Mouse (Mus musculus): ENCODE measurements around the gene 7530416G11Rik. TPM values are rescaled to one million over a fixed set of nuclear protein-coding genes. Genes with fewer than 3 reads are reported as not detected.

The 7530416G11Rik gene
- polyA plus RNA-seq, 1 experiment from 2014 or later, result not detected

DNA sequence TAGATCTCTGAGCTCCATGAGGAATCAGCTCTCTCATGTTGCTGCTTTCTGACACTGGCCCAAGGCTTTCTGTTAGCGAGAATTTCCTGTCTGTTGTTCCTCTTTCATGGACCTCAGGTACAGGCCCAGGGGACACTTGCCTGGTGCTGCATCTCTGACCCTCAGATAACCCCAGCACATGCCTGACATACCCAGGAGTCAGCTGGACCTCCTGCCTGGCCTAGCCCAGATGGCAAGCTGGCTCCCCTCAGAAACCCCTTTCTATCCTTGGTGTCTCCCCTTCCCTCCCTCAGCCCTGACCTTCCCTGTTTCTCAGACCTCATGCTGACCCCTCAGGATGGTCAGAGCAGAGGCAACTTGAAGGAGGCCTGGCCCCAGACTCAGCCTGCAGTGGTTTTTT, 3.7 kb upstream of the 7530416G11Rik start:
- Histone ChIP-seq H3K27me3 (ENCODE audit: insufficient read depth, poor library complexity, severe bottlenecking) (no peaks in the 10 kb centered on the region), H3K27ac (peak overlapping the region; percentile 87), H3K4me3 (no peak overlapping the region), H3K4me1 (replicated peaks) (peaks cover 46% of the 10 kb centered on the region), H3K9me3 (no peaks in the 10 kb centered on the region), H3K36me3 (no peaks in the 10 kb centered on the region)
- WGBS, result 56% methylated on average over 1 of the region's 1 CpGs
- DNase-seq (ENCODE audit: low spot score), result no peak

DNA sequence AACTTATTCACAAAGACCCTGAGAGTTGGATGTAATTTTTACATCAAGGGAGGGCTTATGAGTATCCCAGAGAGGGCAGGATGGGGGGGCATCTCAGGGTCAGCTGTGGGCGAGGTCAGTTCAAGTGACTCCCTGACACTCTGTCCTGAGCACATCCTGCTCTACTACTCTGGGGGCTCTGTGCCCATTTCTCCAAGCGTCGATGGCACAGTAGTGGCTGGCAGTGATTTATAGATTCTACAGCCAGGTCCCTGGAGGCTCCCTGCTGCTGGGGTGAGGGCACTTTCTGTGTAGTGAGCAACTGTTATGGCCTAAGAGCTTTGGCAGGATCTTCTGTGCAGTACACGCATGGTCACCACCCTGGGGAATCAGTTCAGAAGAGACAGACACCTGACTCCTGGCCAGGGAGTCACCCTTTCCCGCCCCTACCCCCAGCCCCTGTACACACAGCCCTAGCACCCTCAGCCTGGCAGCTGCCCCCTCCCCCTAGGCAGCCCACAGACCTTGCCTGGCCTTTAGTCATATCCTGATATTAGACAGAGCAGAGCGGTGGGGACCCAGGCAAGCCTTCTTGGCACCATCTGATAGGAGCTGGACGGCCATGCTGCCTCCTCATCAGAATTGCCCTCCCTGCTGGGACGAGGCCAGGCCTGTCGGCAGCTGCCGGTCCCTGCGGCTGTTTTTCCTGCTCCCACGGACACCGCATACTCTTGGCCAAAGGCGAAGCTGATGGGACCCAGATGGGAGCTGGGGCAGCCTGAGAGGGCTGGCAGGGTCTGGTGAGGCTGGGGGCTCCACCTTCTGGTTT, 2.3 kb upstream of the 7530416G11Rik start:
- Histone ChIP-seq H3K4me3 (no peak overlapping the region), H3K36me3 (no peaks in the 10 kb centered on the region), H3K27ac (peak overlapping the region; percentile 87), H3K9me3 (no peaks in the 10 kb centered on the region), H3K4me1 (replicated peaks) (peaks cover 47% of the 10 kb centered on the region), H3K27me3 (ENCODE audit: insufficient read depth, poor library complexity, severe bottlenecking) (peaks cover 8% of the 10 kb centered on the region; the same call in 1 of the 2 replicates)
- no peak for DNase-seq (ENCODE audit: low spot score)
- 63% methylated on average over 14 of the region's 14 CpGs for WGBS

DNA sequence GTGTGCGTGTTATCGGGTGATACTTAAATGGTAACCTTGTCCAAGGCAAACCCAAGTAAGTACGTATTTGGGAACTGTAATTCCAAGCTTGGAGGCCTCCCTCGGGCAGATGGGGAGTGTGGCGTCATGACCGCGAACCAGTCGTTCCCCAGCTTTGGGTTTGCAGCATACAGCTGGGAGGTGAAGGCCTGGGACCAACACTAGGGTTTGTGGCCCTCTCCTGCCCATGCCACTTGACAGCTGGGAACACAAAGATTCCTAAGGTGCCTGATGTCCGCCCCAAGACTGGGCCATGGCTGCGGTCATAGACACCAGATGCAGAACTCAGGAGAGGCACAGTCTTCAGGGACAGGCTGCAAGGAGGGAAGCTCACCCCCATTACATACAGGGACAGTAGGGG, 2.8 kb downstream of the 7530416G11Rik start:
- Histone ChIP-seq H3K4me1 (replicated peaks) (peaks cover 47% of the 10 kb centered on the region), H3K36me3 (no peaks in the 10 kb centered on the region), H3K9me3 (no peaks in the 10 kb centered on the region), H3K27me3 (ENCODE audit: insufficient read depth, poor library complexity, severe bottlenecking) (peaks cover 44% of the 10 kb centered on the region), H3K27ac (peak overlapping the region; percentile 89), H3K4me3 (no peak overlapping the region)
- DNase-seq (ENCODE audit: low spot score), result no peak
- 87% methylated on average over 10 of the region's 10 CpGs for WGBS

DNA sequence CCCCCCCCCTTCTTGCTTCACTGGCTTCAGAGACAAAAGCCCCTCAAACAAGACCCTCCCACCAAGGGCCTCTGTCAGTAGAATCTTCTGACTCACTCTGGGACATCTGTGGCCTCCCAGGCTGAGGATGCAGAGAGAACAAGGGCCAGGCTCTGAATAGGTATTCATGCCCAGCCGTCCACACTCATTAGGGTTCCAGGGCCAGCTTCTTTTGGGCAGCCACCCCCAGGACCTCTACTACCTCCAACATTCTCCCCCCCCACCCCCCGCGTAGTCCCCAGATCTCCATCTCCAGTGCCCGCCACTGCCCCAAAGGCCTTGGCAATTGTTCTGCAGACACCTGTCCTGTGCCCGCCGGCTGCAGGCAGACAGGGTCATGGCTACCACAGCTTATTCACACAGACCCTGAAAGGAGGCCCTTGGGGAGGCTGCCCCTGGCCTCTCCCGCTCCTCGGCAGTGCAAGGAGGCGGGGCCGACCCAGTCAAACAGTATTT, 5.0 kb downstream of the 7530416G11Rik start:
- DNase-seq (ENCODE audit: low spot score), result peak; percentile 82
- Histone ChIP-seq H3K4me1 (replicated peaks) (peaks cover 63% of the 10 kb centered on the region), H3K27me3 (ENCODE audit: insufficient read depth, poor library complexity, severe bottlenecking) (peaks cover 66% of the 10 kb centered on the region), H3K4me3 (peak overlapping the region; percentile 20), H3K9me3 (no peaks in the 10 kb centered on the region), H3K27ac (peak overlapping the region; percentile 89), H3K36me3 (no peaks in the 10 kb centered on the region)
- 19% methylated on average over 10 of the region's 10 CpGs for WGBS

DNA sequence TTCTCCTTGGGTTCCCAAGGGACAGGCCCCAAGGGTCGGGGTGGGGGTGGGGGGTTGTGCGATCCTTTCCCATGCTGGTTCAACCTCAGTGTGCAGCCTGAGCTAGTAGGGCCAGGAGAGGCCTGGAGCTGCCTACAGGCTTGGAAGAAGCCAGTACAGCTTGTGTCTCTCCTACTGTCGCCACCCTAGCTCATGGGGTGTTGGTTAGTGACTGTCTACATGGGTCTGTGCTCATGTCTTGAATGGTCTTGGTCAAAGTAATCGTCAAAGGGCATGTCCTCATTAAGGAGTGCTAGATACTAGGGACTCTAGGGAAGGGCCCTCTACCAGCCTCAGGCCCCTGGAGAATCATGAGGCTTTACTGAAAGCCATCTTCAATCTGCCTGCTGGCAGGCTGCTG, 5.5 kb downstream of the 7530416G11Rik start:
- no peak for DNase-seq (ENCODE audit: low spot score)
- Histone ChIP-seq H3K4me3 (peak overlapping the region; percentile 20; the same call in 1 of the 2 replicates), H3K4me1 (replicated peaks) (peaks cover 63% of the 10 kb centered on the region), H3K27ac (peak overlapping the region; percentile 89), H3K36me3 (no peaks in the 10 kb centered on the region), H3K27me3 (ENCODE audit: insufficient read depth, poor library complexity, severe bottlenecking) (peaks cover 71% of the 10 kb centered on the region), H3K9me3 (no peaks in the 10 kb centered on the region)
- 79% methylated on average over 4 of the region's 4 CpGs for WGBS

DNA sequence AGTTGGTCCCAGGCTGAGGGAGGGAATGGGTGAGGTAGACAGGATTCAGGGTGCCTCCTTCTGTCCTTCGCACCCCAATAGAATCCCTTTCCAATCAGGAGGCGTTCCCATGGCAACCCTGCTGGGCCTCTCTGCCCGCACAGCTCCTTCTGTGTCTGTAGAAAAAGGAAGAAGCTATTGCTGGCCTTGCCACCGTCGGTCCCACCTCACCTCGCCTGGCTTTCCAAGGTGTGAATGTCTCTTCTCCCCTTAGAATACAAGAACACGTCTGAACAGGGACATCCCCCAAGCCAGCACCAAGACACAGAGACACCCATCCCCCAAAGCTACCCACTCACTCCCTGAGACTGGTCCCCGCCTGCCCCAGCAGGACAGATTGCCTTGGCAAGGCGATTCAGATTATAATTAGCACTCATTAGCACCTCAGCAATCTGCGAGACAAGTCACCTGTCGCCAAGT, 8.8 kb downstream of the 7530416G11Rik start:
- H3K36me3 ChIP-seq, result no peaks in the 10 kb centered on the region
- 8% methylated on average over 11 of the region's 11 CpGs for WGBS
- H3K4me1 ChIP-seq (replicated peaks), result peaks cover 66% of the 10 kb centered on the region
- no peak overlapping the region for H3K4me3 ChIP-seq
- peak overlapping the region; percentile 78 for H3K27ac ChIP-seq
- DNase-seq (ENCODE audit: low spot score), result peak; percentile 43
- H3K27me3 ChIP-seq (ENCODE audit: insufficient read depth, poor library complexity, severe bottlenecking), result peaks cover 84% of the 10 kb centered on the region
- no peaks in the 10 kb centered on the region for H3K9me3 ChIP-seq

DNA sequence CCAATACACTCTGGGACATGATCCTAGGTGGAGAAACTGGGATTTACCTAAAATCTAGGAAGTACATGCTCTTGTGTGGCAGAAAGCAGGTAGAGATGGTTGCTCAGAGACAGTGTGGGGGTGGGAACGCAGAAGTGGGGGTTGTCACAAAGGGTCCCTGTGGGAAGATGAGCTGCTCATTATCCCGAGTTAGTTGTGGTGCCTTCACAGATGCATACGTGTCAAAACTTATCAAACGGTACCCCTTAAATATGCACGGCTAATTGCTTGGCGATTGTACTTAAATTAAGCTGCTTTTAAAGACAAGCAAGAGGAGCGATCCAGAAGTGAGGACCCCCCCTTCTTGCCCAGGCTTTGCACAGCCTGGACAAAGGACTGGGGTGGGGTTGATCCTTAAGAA, 13.3 kb downstream of the 7530416G11Rik start:
- no peaks in the 10 kb centered on the region for H3K36me3 ChIP-seq
- H3K4me3 ChIP-seq, result no peak overlapping the region
- WGBS, result 79% methylated on average over 7 of the region's 7 CpGs
- H3K27me3 ChIP-seq (ENCODE audit: insufficient read depth, poor library complexity, severe bottlenecking), result peaks cover 56% of the 10 kb centered on the region
- peaks cover 36% of the 10 kb centered on the region for H3K4me1 ChIP-seq (replicated peaks)
- H3K9me3 ChIP-seq, result peaks cover 3% of the 10 kb centered on the region; the same call in 1 of the 2 replicates
- peak overlapping the region; percentile 72 for H3K27ac ChIP-seq
- DNase-seq (ENCODE audit: low spot score), result no peak

DNA sequence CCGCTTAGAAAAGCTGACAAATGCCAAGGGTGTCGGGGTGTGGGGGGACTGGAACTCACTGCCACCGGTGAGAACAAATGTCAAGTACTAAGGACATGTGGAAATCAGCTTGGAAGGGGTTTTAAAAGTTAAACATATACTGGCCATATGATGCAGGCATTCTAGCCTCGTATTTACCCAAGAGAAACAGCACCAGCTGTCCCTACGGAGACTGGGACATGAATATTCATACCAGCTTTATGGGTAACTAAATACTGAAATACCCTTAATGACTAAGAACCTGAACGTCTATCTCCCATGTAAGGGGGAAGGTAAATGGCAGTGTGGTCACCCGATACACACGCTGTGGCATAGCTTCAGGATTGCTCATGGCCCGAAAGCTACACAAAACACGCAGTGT, 14.1 kb downstream of the 7530416G11Rik start:
- no peak for DNase-seq (ENCODE audit: low spot score)
- Histone ChIP-seq H3K4me3 (no peak overlapping the region), H3K27ac (peak overlapping the region; percentile 2; the same call in 1 of the 2 replicates)

DNA sequence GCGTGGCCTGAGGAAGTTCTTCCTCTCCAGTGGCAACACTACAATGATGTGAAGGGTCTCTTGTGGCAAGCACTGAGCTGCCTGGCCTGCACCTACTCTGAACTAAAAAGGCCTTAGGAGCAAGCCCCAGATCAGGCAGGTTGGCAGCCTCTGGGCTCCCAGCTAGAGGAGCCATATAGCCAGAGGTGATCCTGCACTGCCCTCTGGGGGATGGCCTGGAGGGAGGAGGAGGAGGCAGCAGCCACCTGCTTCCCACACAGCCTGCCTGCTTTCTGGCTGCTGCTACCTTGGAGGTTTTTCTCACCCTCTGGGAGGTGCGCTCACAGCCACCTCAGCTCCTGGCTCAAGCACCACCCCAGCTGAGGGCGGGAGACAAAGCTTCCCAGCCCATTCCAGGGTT, 22.4 kb downstream of the 7530416G11Rik start:
- no peak for DNase-seq (ENCODE audit: low spot score)
- H3K36me3 ChIP-seq, result no peaks in the 10 kb centered on the region
- H3K27ac ChIP-seq, result peak overlapping the region; percentile 81
- 23% methylated on average over 3 of the region's 3 CpGs for WGBS
- peaks cover 53% of the 10 kb centered on the region for H3K27me3 ChIP-seq (ENCODE audit: insufficient read depth, poor library complexity, severe bottlenecking)
- H3K9me3 ChIP-seq, result no peaks in the 10 kb centered on the region
- H3K4me1 ChIP-seq (replicated peaks), result peaks cover 54% of the 10 kb centered on the region
- H3K4me3 ChIP-seq, result no peak overlapping the region

More for the DNA sequence above, 14.1 kb downstream of the 7530416G11Rik start:
- 86% methylated on average over 10 of the region's 10 CpGs for WGBS
- Histone ChIP-seq H3K36me3 (no peaks in the 10 kb centered on the region), H3K4me1 (replicated peaks) (peaks cover 27% of the 10 kb centered on the region), H3K27me3 (ENCODE audit: insufficient read depth, poor library complexity, severe bottlenecking) (peaks cover 55% of the 10 kb centered on the region), H3K9me3 (peaks cover 3% of the 10 kb centered on the region; the same call in 1 of the 2 replicates)

DNA sequence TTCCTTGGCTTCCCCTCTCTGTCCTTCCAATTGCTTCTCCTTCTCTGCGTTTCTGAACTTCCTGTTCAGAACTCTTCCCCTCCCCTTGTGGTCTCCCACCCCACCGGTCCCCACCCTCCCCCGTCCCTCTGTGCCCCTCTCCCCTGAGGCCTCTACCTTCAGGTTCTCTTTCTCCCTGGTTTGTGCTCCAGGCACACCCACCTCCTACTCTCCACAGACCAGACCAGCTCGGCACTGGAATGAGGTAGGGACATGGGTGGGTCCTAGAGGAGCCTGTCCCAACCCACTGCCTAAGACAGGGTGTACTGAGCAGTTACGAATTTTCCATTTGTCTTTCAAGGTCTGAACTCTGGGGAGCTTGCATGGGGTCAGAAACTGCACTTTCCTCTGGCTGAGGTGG, 23.1 kb downstream of the 7530416G11Rik start:
- Histone ChIP-seq H3K9me3 (no peaks in the 10 kb centered on the region), H3K4me3 (no peak overlapping the region), H3K36me3 (no peaks in the 10 kb centered on the region), H3K4me1 (replicated peaks) (peaks cover 54% of the 10 kb centered on the region), H3K27me3 (ENCODE audit: insufficient read depth, poor library complexity, severe bottlenecking) (peaks cover 53% of the 10 kb centered on the region), H3K27ac (peak overlapping the region; percentile 81)
- WGBS, result 69% methylated on average over 5 of the region's 5 CpGs
- no peak for DNase-seq (ENCODE audit: low spot score)

DNA sequence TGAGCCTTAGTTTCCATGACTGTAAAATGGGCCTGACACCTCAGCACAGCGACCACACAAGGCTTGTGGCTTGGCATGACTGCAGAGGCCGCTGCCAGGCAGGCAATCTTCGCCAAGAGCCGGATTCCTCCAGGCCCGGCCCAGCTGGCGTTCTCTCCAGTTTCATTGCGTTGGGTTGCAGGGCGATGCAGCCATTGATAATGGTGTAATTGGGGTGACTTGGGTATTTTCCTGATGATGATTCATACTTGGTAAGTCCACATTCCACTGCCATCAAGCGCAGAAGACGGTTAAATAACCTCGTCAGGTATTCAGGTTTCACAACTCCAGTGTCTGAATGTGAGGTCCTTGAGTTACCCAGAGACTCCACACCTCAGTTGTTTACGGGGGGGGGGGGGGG, 23.7 kb downstream of the 7530416G11Rik start:
- DNase-seq (ENCODE audit: low spot score), result no peak
- H3K27me3 ChIP-seq (ENCODE audit: insufficient read depth, poor library complexity, severe bottlenecking), result peaks cover 50% of the 10 kb centered on the region
- H3K27ac ChIP-seq, result no peak overlapping the region
- no peaks in the 10 kb centered on the region for H3K9me3 ChIP-seq
- 0 out of 2 replicates have a peak, but pooled peaks cover 2% of the 10 kb centered on the region for H3K36me3 ChIP-seq
- no peak overlapping the region for H3K4me3 ChIP-seq
- 85% methylated on average over 12 of the region's 12 CpGs for WGBS
- H3K4me1 ChIP-seq (replicated peaks), result peaks cover 54% of the 10 kb centered on the region

DNA sequence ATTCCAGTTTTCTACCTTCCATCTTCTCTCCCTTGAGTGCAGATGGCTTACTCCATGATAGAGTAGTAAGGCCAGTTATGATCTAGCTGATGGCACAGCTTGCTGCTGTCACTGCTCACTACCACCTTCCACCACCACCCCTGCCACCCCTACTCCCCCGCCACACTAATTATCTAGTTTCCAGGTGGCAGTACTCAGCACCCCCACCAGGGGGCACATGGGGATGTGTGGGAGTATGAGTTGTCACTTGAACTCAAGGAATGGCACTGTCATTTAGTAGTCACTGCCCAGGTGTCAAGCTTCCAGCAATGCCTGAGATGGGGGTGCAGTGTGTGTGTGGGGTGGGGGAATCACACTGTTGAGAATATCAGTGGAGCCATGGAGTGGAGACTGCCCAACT, 25.4 kb downstream of the 7530416G11Rik start:
- peaks cover 45% of the 10 kb centered on the region for H3K4me1 ChIP-seq (replicated peaks)
- 16% methylated on average over 1 of the region's 1 CpGs for WGBS

DNA sequence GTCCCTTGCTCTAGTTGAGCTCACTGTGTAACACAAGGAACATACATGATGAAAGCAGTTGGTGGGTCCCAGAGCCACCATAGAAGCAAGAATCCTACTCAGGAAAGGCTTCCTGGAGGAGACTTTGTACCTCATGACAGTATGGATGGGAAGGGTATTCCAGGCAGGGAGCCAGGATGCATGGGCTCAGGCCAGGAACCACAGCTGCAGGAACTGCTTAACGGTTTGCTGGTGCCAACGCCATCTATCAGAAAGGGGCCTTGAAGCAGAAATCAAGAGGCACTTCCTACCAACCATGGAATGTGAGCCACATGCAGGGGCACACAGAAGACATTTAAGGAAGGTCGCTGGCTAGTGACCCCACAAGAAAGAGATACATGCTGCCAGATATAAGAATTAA, 28.3 kb downstream of the 7530416G11Rik start:
- 91% methylated on average over 3 of the region's 3 CpGs for WGBS
- H3K27ac ChIP-seq, result no peak overlapping the region
- H3K4me3 ChIP-seq, result no peak overlapping the region
- H3K4me1 ChIP-seq (replicated peaks), result peaks cover 16% of the 10 kb centered on the region
- no peaks in the 10 kb centered on the region for H3K9me3 ChIP-seq
- peaks cover 10% of the 10 kb centered on the region; the same call in 1 of the 2 replicates for H3K27me3 ChIP-seq (ENCODE audit: insufficient read depth, poor library complexity, severe bottlenecking)
- peaks cover 25% of the 10 kb centered on the region for H3K36me3 ChIP-seq
- no peak for DNase-seq (ENCODE audit: low spot score)

More for the DNA sequence above, 25.4 kb downstream of the 7530416G11Rik start:
- H3K36me3 ChIP-seq, result peaks cover 5% of the 10 kb centered on the region
- H3K4me3 ChIP-seq, result no peak overlapping the region
- peak; percentile 77 for DNase-seq (ENCODE audit: low spot score)
- H3K9me3 ChIP-seq, result no peaks in the 10 kb centered on the region
- no peak overlapping the region for H3K27ac ChIP-seq
- H3K27me3 ChIP-seq (ENCODE audit: insufficient read depth, poor library complexity, severe bottlenecking), result peaks cover 35% of the 10 kb centered on the region
